8 mouse cellular contexts compared by ENCODE assay signal in genomic region chr11:116782737-116783145, GRCm38 (mm10). TPM values are rescaled to one million over a fixed set of nuclear protein-coding genes. Genes with fewer than 3 reads are reported as not detected.
A peak's percentile ranks its signal among the peaks of the same experiment; 100 is the strongest.
DNase-seq lines count a peak whose midpoint lies in the region; ATAC-seq and TF ChIP-seq lines count a peak whose summit lies in the region.

No protein-coding gene starts in this region.

- no peaks in the 10 kb centered on the region for H3K4me1 ChIP-seq in kidney, postnatal 0 days (replicated peaks; ENCODE audit: insufficient read depth, low read length)
- 0 out of 2 replicates have a peak, but pooled peaks cover 3% of the 10 kb centered on the region for H3K4me1 ChIP-seq in kidney, embryonic 15.5 days
- H3K4me1 ChIP-seq in lung, embryonic 16.5 days (replicated peaks; ENCODE audit: control insufficient read depth, insufficient read depth, low read length): no peaks in the 10 kb centered on the region
- H3K4me1 ChIP-seq in stomach, postnatal 0 days (replicated peaks; ENCODE audit: control insufficient read depth, insufficient read depth): no peaks in the 10 kb centered on the region
- H3K4me1 ChIP-seq in midbrain, embryonic 14.5 days (ENCODE audit: control insufficient read depth, insufficient read depth, low read length): no peaks in the 10 kb centered on the region

- peak; percentile 36 for DNase-seq in kidney, postnatal 0 days (ENCODE audit: low spot score)
- peak; percentile 71 for DNase-seq in stomach, postnatal 0 days (ENCODE audit: low spot score)
- no peak for DNase-seq in cerebellum, postnatal 14 days
- no peak for DNase-seq in urinary bladder, postnatal 10 days (ENCODE audit: low spot score)
- no peak for DNase-seq in midbrain, embryonic 14.5 days

- TF ChIP-seq EP300 in stomach, postnatal 0 days (optimal IDR thresholded peaks at IDR 0.05): no peak

- no peak overlapping the region for H3K4me3 ChIP-seq in kidney, postnatal 0 days (replicated peaks; ENCODE audit: low read depth, low read length)
- no peak overlapping the region for H3K4me3 ChIP-seq in kidney, embryonic 15.5 days (replicated peaks)
- peak overlapping the region; percentile 11; the same call in 1 of the 2 replicates for H3K4me3 ChIP-seq in lung, embryonic 16.5 days (ENCODE audit: low read length)
- no peak overlapping the region for H3K4me3 ChIP-seq in stomach, postnatal 0 days (ENCODE audit: low read depth, low read length)
- H3K4me3 ChIP-seq in midbrain, embryonic 14.5 days (replicated peaks; ENCODE audit: low read depth, low read length): no peak overlapping the region

- H3K4me2 ChIP-seq in kidney, postnatal 0 days (ENCODE audit: low read length): 0 out of 2 replicates have a peak overlapping the region, but pooled peaks have one; percentile 3
- H3K4me2 ChIP-seq in kidney, embryonic 15.5 days: no peak overlapping the region
- peak overlapping the region; percentile 39 for H3K4me2 ChIP-seq in lung, embryonic 16.5 days (ENCODE audit: low read depth, low read length)
- H3K4me2 ChIP-seq in stomach, postnatal 0 days (replicated peaks; ENCODE audit: low read depth): no peak overlapping the region
- H3K4me2 ChIP-seq in midbrain, embryonic 14.5 days (ENCODE audit: low read length): no peak overlapping the region

- no peak for ATAC-seq in kidney, postnatal 0 days (replicated peaks; ENCODE audit: low FRiP score, low read depth)
- ATAC-seq in kidney, embryonic 15.5 days (replicated peaks; ENCODE audit: low FRiP score): no peak
- peak; percentile 87 for ATAC-seq in erythroblast, adult 5-6 weeks (replicated peaks; ENCODE audit: low FRiP score, poor library complexity, severe bottlenecking)
- peak; percentile 95 for ATAC-seq in lung, embryonic 16.5 days (ENCODE audit: low read depth)
- ATAC-seq in stomach, postnatal 0 days (ENCODE audit: low FRiP score, low TSS enrichment): peak; percentile 79; the same call in 1 of the 2 replicates
- ATAC-seq in midbrain, embryonic 14.5 days (ENCODE audit: low FRiP score, low TSS enrichment): no peak

- no peaks in the 10 kb centered on the region for H3K36me3 ChIP-seq in kidney, postnatal 0 days (ENCODE audit: insufficient read depth, low read length)
- H3K36me3 ChIP-seq in kidney, embryonic 15.5 days: no peaks in the 10 kb centered on the region
- H3K36me3 ChIP-seq in lung, embryonic 16.5 days (ENCODE audit: control insufficient read depth, insufficient read depth, low read length): no peaks in the 10 kb centered on the region
- H3K36me3 ChIP-seq in stomach, postnatal 0 days (ENCODE audit: control insufficient read depth, insufficient read depth, low read length): no peaks in the 10 kb centered on the region
- H3K36me3 ChIP-seq in midbrain, embryonic 14.5 days (ENCODE audit: control insufficient read depth, insufficient read depth, low read length): no peaks in the 10 kb centered on the region

- no peak overlapping the region for H3K27ac ChIP-seq in kidney, postnatal 0 days
- H3K27ac ChIP-seq in kidney, embryonic 15.5 days: no peak overlapping the region
- H3K27ac ChIP-seq in lung, embryonic 16.5 days (ENCODE audit: low read length): peak overlapping the region; percentile 55
- H3K27ac ChIP-seq in stomach, postnatal 0 days (replicated peaks): no peak overlapping the region
- H3K27ac ChIP-seq in midbrain, embryonic 14.5 days (replicated peaks; ENCODE audit: low read depth, low read length): no peak overlapping the region

- no peaks in the 10 kb centered on the region for H3K27me3 ChIP-seq in kidney, postnatal 0 days (ENCODE audit: insufficient read depth, low read length)
- no peaks in the 10 kb centered on the region for H3K27me3 ChIP-seq in kidney, embryonic 15.5 days
- no peaks in the 10 kb centered on the region for H3K27me3 ChIP-seq in lung, embryonic 16.5 days (ENCODE audit: control insufficient read depth, insufficient read depth, low read depth, low read length)
- H3K27me3 ChIP-seq in stomach, postnatal 0 days (ENCODE audit: control insufficient read depth, insufficient read depth, low read length): no peaks in the 10 kb centered on the region
- H3K27me3 ChIP-seq in midbrain, embryonic 14.5 days (ENCODE audit: control insufficient read depth, insufficient read depth, low read length): no peaks in the 10 kb centered on the region

- WGBS in kidney, postnatal 0 days: 54% methylated on average over 9 of the region's 9 CpGs
- WGBS in kidney, embryonic 15.5 days: 54% methylated on average over 9 of the region's 9 CpGs
- WGBS in lung, embryonic 16.5 days: 20% methylated on average over 9 of the region's 9 CpGs
- 32% methylated on average over 9 of the region's 9 CpGs for WGBS in stomach, postnatal 0 days
- 85% methylated on average over 9 of the region's 9 CpGs for WGBS in midbrain, embryonic 14.5 days

- 0 out of 2 replicates have a peak, but pooled peaks have one; percentile 15 for TF ChIP-seq CTCF in kidney, postnatal 0 days (IDR thresholded peaks at IDR 0.05; ENCODE audit: low read depth)
- TF ChIP-seq CTCF in stomach, postnatal 0 days (IDR thresholded peaks at IDR 0.05; ENCODE audit: low read depth): peak; percentile 51

- no peak overlapping the region for H3K9ac ChIP-seq in kidney, postnatal 0 days (ENCODE audit: low read depth, low read length)
- no peak overlapping the region for H3K9ac ChIP-seq in kidney, embryonic 15.5 days
- H3K9ac ChIP-seq in lung, embryonic 16.5 days (ENCODE audit: low read length): no peak overlapping the region
- no peak overlapping the region for H3K9ac ChIP-seq in stomach, postnatal 0 days (ENCODE audit: low read length)
- H3K9ac ChIP-seq in midbrain, embryonic 14.5 days (replicated peaks; ENCODE audit: low read length): no peak overlapping the region

- H3K9me3 ChIP-seq in kidney, postnatal 0 days (replicated peaks; ENCODE audit: low read length): no peaks in the 10 kb centered on the region
- H3K9me3 ChIP-seq in kidney, embryonic 15.5 days (replicated peaks): no peaks in the 10 kb centered on the region
- no peaks in the 10 kb centered on the region for H3K9me3 ChIP-seq in lung, embryonic 16.5 days (ENCODE audit: control insufficient read depth, low read length)
- H3K9me3 ChIP-seq in stomach, postnatal 0 days (ENCODE audit: control insufficient read depth, low read length): no peaks in the 10 kb centered on the region
- H3K9me3 ChIP-seq in midbrain, embryonic 14.5 days (ENCODE audit: control insufficient read depth, low read length): no peaks in the 10 kb centered on the region

RNA-seq across cellular contexts. Expression of gene St6galnac1, which starts 7.4 kb away (rescaled TPM):
- not detected in 2 replicates for polyA plus RNA-seq in kidney, postnatal 0 days (2015; fragmentation: Nextera tagmentation; extraction: Ambion mirVana)
- polyA plus RNA-seq in kidney, embryonic 15.5 days (2015; fragmentation: Nextera tagmentation; extraction: Ambion mirVana): not detected in 2 replicates
- total RNA-seq in erythroblast, adult 5-6 weeks (2015; ENCODE audit: low replicate concordance): not detected in 2 replicates
- total RNA-seq in erythroblast, adult 5-6 weeks (2017; ENCODE audit: low replicate concordance): not detected in 2 replicates
- not detected in 2 replicates for polyA plus RNA-seq in lung, embryonic 16.5 days (2015; fragmentation: Nextera tagmentation; extraction: Ambion mirVana)
- polyA plus RNA-seq in stomach, postnatal 0 days (2015; fragmentation: Nextera tagmentation; extraction: Ambion mirVana): not detected in 2 replicates
- not detected in 2 replicates for polyA plus RNA-seq in midbrain, embryonic 14.5 days (2014; fragmentation: Nextera tagmentation; extraction: Ambion mirVana)

RNA-seq across cellular contexts. Expression of gene Mxra7, which starts 45.1 kb away (rescaled TPM):
- 17.6 and 18.3 TPM in 2 replicates for polyA plus RNA-seq in kidney, postnatal 0 days (2015; fragmentation: Nextera tagmentation; extraction: Ambion mirVana)
- polyA plus RNA-seq in kidney, embryonic 15.5 days (2015; fragmentation: Nextera tagmentation; extraction: Ambion mirVana): 16.7 and 20.8 TPM in 2 replicates
- 4.2 TPM in 1 of 2 replicates, not detected in the other for total RNA-seq in erythroblast, adult 5-6 weeks (2015; ENCODE audit: low replicate concordance)
- total RNA-seq in erythroblast, adult 5-6 weeks (2017; ENCODE audit: low replicate concordance): not detected in 2 replicates
- 14.2 and 15.3 TPM in 2 replicates for polyA plus RNA-seq in lung, embryonic 16.5 days (2015; fragmentation: Nextera tagmentation; extraction: Ambion mirVana)
- 15.9 and 18.4 TPM in 2 replicates for polyA plus RNA-seq in stomach, postnatal 0 days (2015; fragmentation: Nextera tagmentation; extraction: Ambion mirVana)
- polyA plus RNA-seq in midbrain, embryonic 14.5 days (2014; fragmentation: Nextera tagmentation; extraction: Ambion mirVana): 20.7 and 20.9 TPM in 2 replicates

Comparison
In these comparisons a context has a peak if more than half of its experiments do, and no peak if none do; other contexts are left out.
1. H3K4me2 ChIP-seq: peak in kidney, postnatal 0 days (single experiment) and lung, embryonic 16.5 days (single experiment); none in kidney, embryonic 15.5 days (single experiment), stomach, postnatal 0 days (single experiment) and midbrain, embryonic 14.5 days (single experiment).
2. ATAC-seq: peak in erythroblast, adult 5-6 weeks (single experiment), lung, embryonic 16.5 days (single experiment) and stomach, postnatal 0 days (single experiment); none in kidney, postnatal 0 days (single experiment), kidney, embryonic 15.5 days (single experiment) and midbrain, embryonic 14.5 days (single experiment).
3. DNase-seq: peak in kidney, postnatal 0 days (single experiment) and stomach, postnatal 0 days (single experiment); none in cerebellum, postnatal 14 days (0 of 2), urinary bladder, postnatal 10 days (single experiment) and midbrain, embryonic 14.5 days (single experiment).